Mouse (Mus musculus) right cerebral cortex, postnatal 4 days (tissue): Measurements from ENCODE around the gene Tdrd6.

Experiments used
- DNase-seq: peaks from one replicate; pipeline ENCODE4 v3.0.0-alpha.2; 2022

Tdrd6 gene

GRCm38 (mm10) chr17:43629496-43630426 lies at the start of gene Tdrd6:
TSS of gene Tdrd6 (minus strand) at chr17:43630299.
- DNase-seq = peak; percentile 46

- DNase-seq = no peak
Observed at GRCm38 (mm10) chr17:43677317-43677716, 47.2 kb upstream of the Tdrd6 start.

DNA sequence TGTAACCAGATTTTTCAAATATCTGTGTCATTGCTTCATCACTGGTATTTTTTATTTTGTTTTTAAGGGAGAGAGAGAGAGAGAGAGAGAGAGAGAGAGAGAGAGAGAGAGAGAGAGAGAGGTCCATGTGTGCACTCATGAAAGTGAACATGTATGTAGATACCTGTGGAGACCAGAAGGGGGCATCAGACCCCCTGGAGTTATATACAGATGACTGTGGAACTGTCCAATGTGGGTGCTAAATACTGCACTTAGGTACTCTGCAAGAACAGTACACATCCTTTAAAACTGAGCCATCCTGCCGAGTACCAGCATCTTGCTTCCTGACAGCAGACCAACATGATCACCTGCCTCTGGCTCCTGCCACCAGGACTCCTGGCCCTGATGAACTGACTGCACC lies 46.1 kb upstream of the Tdrd6 start:
- DNase-seq = no peak

GRCm38 (mm10) chr17:43675228-43675627 lies 45.1 kb upstream of the Tdrd6 start:
- no peak for DNase-seq

DNA sequence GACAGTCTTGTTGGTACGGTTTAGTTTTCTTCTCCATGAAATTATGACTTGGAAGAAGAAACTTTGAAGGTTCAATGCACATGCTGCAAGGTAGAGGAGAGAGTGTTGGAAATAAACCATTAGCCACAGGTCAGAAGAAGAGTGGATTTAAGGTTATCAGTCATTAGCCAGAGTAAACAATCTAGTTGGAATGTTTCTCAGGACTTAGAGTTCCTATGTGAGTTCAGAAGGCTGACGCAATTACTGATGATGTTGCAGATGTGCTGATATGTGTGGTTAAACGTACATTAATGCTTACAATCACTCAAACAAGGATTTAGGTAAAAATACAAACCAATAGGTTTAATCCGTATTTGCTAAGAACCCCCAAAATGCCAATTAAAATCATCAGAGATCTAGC lies 41.8 kb upstream of the Tdrd6 start:
- no peak for DNase-seq

- no peak for DNase-seq
Observed at GRCm38 (mm10) chr17:43669145-43669695, 39.1 kb upstream of the Tdrd6 start.

- no peak for DNase-seq
Observed at GRCm38 (mm10) chr17:43667290-43667843, 37.3 kb upstream of the Tdrd6 start, which contains the start of gene Cyp39a1. TSS of gene Cyp39a1 (plus strand) at chr17:43667425.

GRCm38 (mm10) chr17:43666576-43667289 lies 36.6 kb upstream of the Tdrd6 start, which contains the start of gene Slc25a27:
TSS of gene Slc25a27 (minus strand) at chr17:43667214.
- peak; percentile 72 for DNase-seq

GRCm38 (mm10) chr17:43651314-43652046 lies 21.4 kb upstream of the Tdrd6 start:
- DNase-seq = no peak

GRCm38 (mm10) chr17:43649641-43650436 lies 19.7 kb upstream of the Tdrd6 start:
- DNase-seq = no peak

DNA sequence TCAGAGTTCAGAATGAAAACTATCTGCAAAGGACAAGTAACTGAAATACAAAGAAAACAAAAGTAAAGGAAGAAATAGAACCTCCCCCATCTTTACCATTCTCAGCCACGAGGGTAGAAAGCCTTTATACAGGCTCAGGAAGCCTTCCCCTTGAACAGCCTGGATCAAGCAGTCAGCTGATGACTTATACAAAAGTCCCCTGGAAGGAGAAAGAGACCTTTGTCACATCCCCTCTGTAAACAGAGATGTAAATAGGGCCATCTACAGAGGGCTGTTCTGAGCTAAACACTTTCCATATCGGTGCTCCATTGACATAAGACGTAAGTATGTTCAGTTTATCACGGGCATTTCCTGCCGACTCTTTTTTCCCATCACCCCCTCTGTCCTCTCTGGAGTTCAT lies 16.8 kb upstream of the Tdrd6 start:
- no peak for DNase-seq

GRCm38 (mm10) chr17:43645136-43645535 lies 15.0 kb upstream of the Tdrd6 start:
- no peak for DNase-seq

DNA sequence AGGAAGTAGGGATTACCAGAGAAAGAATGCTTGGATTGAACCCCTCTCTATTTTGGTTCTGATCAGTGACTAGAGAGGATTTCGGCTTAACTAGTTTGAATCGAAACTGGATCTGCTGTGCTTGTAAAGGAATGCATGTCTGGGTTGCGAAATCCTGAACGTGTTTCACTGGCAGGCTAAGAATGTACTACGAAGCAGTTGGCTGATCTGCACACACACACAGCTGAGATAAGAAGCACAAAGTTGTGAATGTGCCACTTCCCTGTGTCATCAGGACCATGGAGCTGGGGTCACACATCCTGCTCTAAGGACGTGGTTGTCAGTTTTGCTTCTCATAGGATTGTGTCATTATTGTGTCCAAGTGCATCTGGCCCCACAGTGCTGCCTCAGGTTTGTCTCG lies 14.3 kb upstream of the Tdrd6 start:
- no peak for DNase-seq

GRCm38 (mm10) chr17:43643191-43643590 lies 13.1 kb upstream of the Tdrd6 start:
- DNase-seq = no peak

DNA sequence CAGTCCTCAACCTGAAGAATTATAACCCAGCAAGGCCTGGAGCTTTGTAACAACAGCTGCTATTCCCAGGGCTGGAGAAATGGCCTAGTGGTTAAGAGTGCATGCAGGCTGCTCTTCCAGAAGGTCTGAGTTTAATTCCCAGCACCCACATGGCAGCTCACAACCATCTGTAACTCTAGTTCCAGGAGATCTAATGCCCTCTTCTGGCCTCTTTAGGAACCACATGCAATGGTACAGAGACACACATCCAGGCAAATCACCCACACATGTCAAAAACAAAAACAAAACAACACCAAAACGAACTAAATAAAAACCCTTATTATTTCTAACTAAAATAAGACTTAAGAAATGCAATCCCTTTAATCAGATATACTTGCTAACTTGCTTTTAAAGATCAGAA lies 10.7 kb upstream of the Tdrd6 start:
- DNase-seq = no peak

GRCm38 (mm10) chr17:43637146-43637545 lies 7.0 kb upstream of the Tdrd6 start:
- no peak for DNase-seq

DNA sequence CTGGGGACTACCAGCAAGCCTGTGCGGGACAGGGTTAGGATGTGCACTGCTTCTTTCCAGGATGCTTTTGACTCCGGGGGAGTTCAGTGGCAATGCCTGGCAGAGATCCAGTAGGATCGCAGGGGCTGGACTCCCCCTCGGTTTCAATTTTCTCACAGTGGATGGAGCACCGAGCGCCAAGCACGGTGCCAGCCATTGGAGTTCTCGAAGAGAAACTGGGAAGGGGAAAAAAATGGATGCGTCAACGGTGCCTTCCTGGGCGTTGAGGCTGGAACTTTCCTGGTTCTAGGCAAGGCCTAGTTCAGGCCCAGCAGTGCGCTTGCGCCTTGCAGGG lies 295 bp upstream of the Tdrd6 start:
- DNase-seq = peak; percentile 8

- DNase-seq = no peak
Observed at GRCm38 (mm10) chr17:43629026-43629495, 1.0 kb downstream of the Tdrd6 start.

DNA sequence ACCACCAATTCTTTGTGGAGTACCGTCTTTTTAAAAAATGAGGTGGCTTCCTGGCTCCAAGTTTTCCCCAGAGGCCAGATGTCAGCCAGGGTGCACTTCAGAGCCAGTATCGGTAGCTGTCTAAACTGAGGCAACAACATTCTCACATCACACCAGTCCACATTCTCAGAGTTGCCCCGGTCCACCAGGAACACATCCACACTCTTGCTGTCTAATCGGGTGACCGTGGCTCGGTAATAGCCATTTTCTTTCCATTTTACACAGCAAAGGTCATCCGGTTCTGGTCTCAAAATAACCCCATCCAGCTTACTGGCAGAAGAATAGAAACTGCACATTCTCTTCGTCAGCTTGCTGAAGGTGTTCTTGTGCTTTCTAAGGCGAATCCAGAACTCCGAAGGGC lies 1.9 kb downstream of the Tdrd6 start:
- DNase-seq = no peak

DNA sequence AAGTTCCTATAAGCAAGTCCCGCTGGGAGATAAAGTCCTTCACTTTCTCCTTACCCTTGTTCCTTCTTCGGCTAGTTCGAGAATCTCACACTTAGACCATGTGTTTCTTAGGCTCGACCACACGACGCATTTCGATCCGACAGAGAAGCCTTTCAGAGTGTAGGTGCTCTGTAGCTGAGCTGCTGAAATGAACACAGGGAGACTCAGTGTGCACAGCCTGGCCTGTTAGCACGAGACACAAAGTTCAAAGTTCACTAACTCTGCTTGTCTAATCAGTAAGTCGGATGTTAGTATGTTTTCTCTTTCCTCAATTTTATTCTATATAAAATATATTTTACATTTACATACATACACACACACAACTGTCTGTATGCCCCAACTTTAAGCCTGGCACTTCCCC lies 8.0 kb downstream of the Tdrd6 start:
- DNase-seq = no peak

- DNase-seq = no peak
Observed at GRCm38 (mm10) chr17:43619156-43619555, 10.9 kb downstream of the Tdrd6 start.

GRCm38 (mm10) chr17:43612221-43612620 lies 17.9 kb downstream of the Tdrd6 start:
- no peak for DNase-seq
